Mouse (Mus musculus): ENCODE data around the gene Crb2. TPM values are rescaled to one million over a fixed set of nuclear protein-coding genes. Genes with fewer than 3 reads are reported as not detected.

The Crb2 gene
- total and polyA plus RNA-seq, 2 experiments = 0.04 TPM; not detected in 1

- no peak overlapping the region for H3K4me3 ChIP-seq (ENCODE audit: insufficient read depth, low read depth, low read length)
- 19% methylated on average over 52 of the region's 52 CpGs for WGBS
- DNase-seq (ENCODE audit: extremely low read depth, low read depth, low spot score) = no peak
- H3K79me2 ChIP-seq (ENCODE audit: control insufficient read depth, insufficient read depth, low read length) = no peaks in the 10 kb centered on the region
- no peaks in the 10 kb centered on the region for H3K4me1 ChIP-seq (ENCODE audit: control insufficient read depth, insufficient read depth, low read length)
- no peak overlapping the region for H3K9ac ChIP-seq (ENCODE audit: low read depth, low read length)
- no peaks in the 10 kb centered on the region for H3K36me3 ChIP-seq (ENCODE audit: control insufficient read depth, insufficient read depth, low read length)
- no peaks in the 10 kb centered on the region for H3K27me3 ChIP-seq (ENCODE audit: control insufficient read depth, insufficient read depth, low read length)
- no peak for TF ChIP-seq POLR2A (IDR thresholded peaks at IDR 0.05; ENCODE audit: extremely low read depth, insufficient read depth, low read length)
- TF ChIP-seq CTCF (IDR thresholded peaks at IDR 0.05; ENCODE audit: low read depth, low read length) = no peak
- H3K27ac ChIP-seq (replicated peaks; ENCODE audit: insufficient read depth, low read depth, low read length) = no peak overlapping the region
These were observed 10.4 kb downstream of the Crb2 start for GRCm38 (mm10) chr2:37786461-37786860.

- H3K27me3 ChIP-seq (ENCODE audit: control insufficient read depth, insufficient read depth, low read length) = peaks cover 5% of the 10 kb centered on the region
- H3K27ac ChIP-seq (replicated peaks; ENCODE audit: insufficient read depth, low read depth, low read length) = no peak overlapping the region
- TF ChIP-seq POLR2A (IDR thresholded peaks at IDR 0.05; ENCODE audit: extremely low read depth, insufficient read depth, low read length) = no peak
- TF ChIP-seq CTCF (IDR thresholded peaks at IDR 0.05; ENCODE audit: low read depth, low read length) = no peak
- H3K36me3 ChIP-seq (ENCODE audit: control insufficient read depth, insufficient read depth, low read length) = no peaks in the 10 kb centered on the region
- H3K79me2 ChIP-seq (ENCODE audit: control insufficient read depth, insufficient read depth, low read length) = no peaks in the 10 kb centered on the region
- 73% methylated on average over 7 of the region's 7 CpGs for WGBS
- no peak for DNase-seq (ENCODE audit: extremely low read depth, low read depth, low spot score)
- H3K4me1 ChIP-seq (ENCODE audit: control insufficient read depth, insufficient read depth, low read length) = no peaks in the 10 kb centered on the region
- H3K4me3 ChIP-seq (ENCODE audit: insufficient read depth, low read depth, low read length) = no peak overlapping the region
- no peak overlapping the region for H3K9ac ChIP-seq (ENCODE audit: low read depth, low read length)
These were observed 12.3 kb downstream of the Crb2 start for GRCm38 (mm10) chr2:37788176-37788962.

- WGBS = 63% methylated on average over 5 of the region's 5 CpGs
- Histone ChIP-seq H3K4me1 (ENCODE audit: control insufficient read depth, insufficient read depth, low read length) (no peaks in the 10 kb centered on the region), H3K27ac (replicated peaks; ENCODE audit: insufficient read depth, low read depth, low read length) (no peak overlapping the region), H3K9ac (ENCODE audit: low read depth, low read length) (no peak overlapping the region), H3K79me2 (ENCODE audit: control insufficient read depth, insufficient read depth, low read length) (no peaks in the 10 kb centered on the region), H3K27me3 (ENCODE audit: control insufficient read depth, insufficient read depth, low read length) (peaks cover 8% of the 10 kb centered on the region), H3K4me3 (ENCODE audit: insufficient read depth, low read depth, low read length) (no peak overlapping the region), H3K36me3 (ENCODE audit: control insufficient read depth, insufficient read depth, low read length) (no peaks in the 10 kb centered on the region)
- DNase-seq (ENCODE audit: extremely low read depth, low read depth, low spot score) = peak; percentile 5
- TF ChIP-seq CTCF (IDR thresholded peaks at IDR 0.05; ENCODE audit: low read depth, low read length) (no peak), POLR2A (IDR thresholded peaks at IDR 0.05; ENCODE audit: extremely low read depth, insufficient read depth, low read length) (no peak)
These were observed 13.0 kb downstream of the Crb2 start for GRCm38 (mm10) chr2:37789029-37789428.

- no peak overlapping the region for H3K4me3 ChIP-seq (ENCODE audit: insufficient read depth, low read depth, low read length)
- no peak overlapping the region for H3K9ac ChIP-seq (ENCODE audit: low read depth, low read length)
- H3K36me3 ChIP-seq (ENCODE audit: control insufficient read depth, insufficient read depth, low read length) = no peaks in the 10 kb centered on the region
- peaks cover 8% of the 10 kb centered on the region for H3K27me3 ChIP-seq (ENCODE audit: control insufficient read depth, insufficient read depth, low read length)
- no peaks in the 10 kb centered on the region for H3K4me1 ChIP-seq (ENCODE audit: control insufficient read depth, insufficient read depth, low read length)
- no peak for DNase-seq (ENCODE audit: extremely low read depth, low read depth, low spot score)
- no peak overlapping the region for H3K27ac ChIP-seq (replicated peaks; ENCODE audit: insufficient read depth, low read depth, low read length)
- TF ChIP-seq CTCF (IDR thresholded peaks at IDR 0.05; ENCODE audit: low read depth, low read length) (no peak), POLR2A (IDR thresholded peaks at IDR 0.05; ENCODE audit: extremely low read depth, insufficient read depth, low read length) (no peak)
- H3K79me2 ChIP-seq (ENCODE audit: control insufficient read depth, insufficient read depth, low read length) = no peaks in the 10 kb centered on the region
- 82% methylated on average over 10 of the region's 10 CpGs for WGBS
These were observed 13.9 kb downstream of the Crb2 start for GRCm38 (mm10) chr2:37789995-37790394.

- Histone ChIP-seq H3K36me3 (ENCODE audit: control insufficient read depth, insufficient read depth, low read length) (no peaks in the 10 kb centered on the region), H3K79me2 (ENCODE audit: control insufficient read depth, insufficient read depth, low read length) (no peaks in the 10 kb centered on the region), H3K4me3 (ENCODE audit: insufficient read depth, low read depth, low read length) (no peak overlapping the region), H3K4me1 (ENCODE audit: control insufficient read depth, insufficient read depth, low read length) (no peaks in the 10 kb centered on the region), H3K27me3 (ENCODE audit: control insufficient read depth, insufficient read depth, low read length) (peaks cover 8% of the 10 kb centered on the region), H3K9ac (ENCODE audit: low read depth, low read length) (no peak overlapping the region), H3K27ac (replicated peaks; ENCODE audit: insufficient read depth, low read depth, low read length) (no peak overlapping the region)
- TF ChIP-seq CTCF (IDR thresholded peaks at IDR 0.05; ENCODE audit: low read depth, low read length) (no peak), POLR2A (IDR thresholded peaks at IDR 0.05; ENCODE audit: extremely low read depth, insufficient read depth, low read length) (no peak)
- 93% methylated on average over 14 of the region's 14 CpGs for WGBS
- no peak for DNase-seq (ENCODE audit: extremely low read depth, low read depth, low spot score)
These were observed 14.7 kb downstream of the Crb2 start for GRCm38 (mm10) chr2:37790738-37791137.

GRCm38 (mm10) chr2:37791340-37791739 lies 15.3 kb downstream of the Crb2 start:
- no peak for TF ChIP-seq CTCF (IDR thresholded peaks at IDR 0.05; ENCODE audit: low read depth, low read length)
- TF ChIP-seq POLR2A (IDR thresholded peaks at IDR 0.05; ENCODE audit: extremely low read depth, insufficient read depth, low read length) = no peak
- H3K4me1 ChIP-seq (ENCODE audit: control insufficient read depth, insufficient read depth, low read length) = no peaks in the 10 kb centered on the region
- no peak overlapping the region for H3K4me3 ChIP-seq (ENCODE audit: insufficient read depth, low read depth, low read length)
- no peak overlapping the region for H3K9ac ChIP-seq (ENCODE audit: low read depth, low read length)
- H3K27ac ChIP-seq (replicated peaks; ENCODE audit: insufficient read depth, low read depth, low read length) = no peak overlapping the region
- H3K27me3 ChIP-seq (ENCODE audit: control insufficient read depth, insufficient read depth, low read length) = peaks cover 8% of the 10 kb centered on the region
- 81% methylated on average over 4 of the region's 4 CpGs for WGBS
- no peaks in the 10 kb centered on the region for H3K79me2 ChIP-seq (ENCODE audit: control insufficient read depth, insufficient read depth, low read length)
- no peaks in the 10 kb centered on the region for H3K36me3 ChIP-seq (ENCODE audit: control insufficient read depth, insufficient read depth, low read length)
- DNase-seq (ENCODE audit: extremely low read depth, low read depth, low spot score) = no peak

Measured in liver, adult 2 months (tissue).